Mouse (Mus musculus): ENCODE measurements at regions not wholly inside any gene's neighbourhood (a gene's known extent, or its start where the extent isn't known, plus 50 kb on each side); places are given as distances from the start of the nearest gene placed in this dataset.

DNA sequence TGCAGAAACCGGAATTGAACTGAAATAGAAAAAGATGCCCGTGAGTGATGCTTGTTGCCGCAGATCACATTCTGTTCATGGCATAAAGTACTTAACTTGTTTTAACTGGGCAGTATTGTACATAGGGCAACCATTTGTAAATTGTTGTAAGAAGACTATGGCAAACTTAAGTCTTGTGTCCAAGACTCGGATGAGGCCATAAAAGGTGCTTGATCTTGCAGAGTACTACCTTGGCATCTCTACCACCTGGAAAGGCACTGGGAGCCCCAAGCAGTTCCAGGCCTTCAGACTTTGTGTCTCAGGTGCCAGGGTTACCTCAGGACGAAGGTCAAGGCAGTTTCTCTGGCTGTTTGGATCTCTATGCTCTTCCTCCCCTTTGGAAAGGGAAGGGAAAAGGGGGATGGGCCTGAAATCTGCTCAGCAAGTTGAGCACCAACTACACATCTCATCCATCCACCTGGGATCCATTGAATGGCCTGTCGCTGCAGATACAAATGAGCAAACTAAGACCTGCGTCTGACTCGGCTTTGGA lies 120.0 kb downstream of the Slc38a6 start:
- TF ChIP-seq CTCF (IDR thresholded peaks at IDR 0.05; ENCODE audit: borderline replicate concordance, insufficient read depth, low read length) (no peak), POLR2A (IDR thresholded peaks at IDR 0.05; ENCODE audit: low read depth, low read length) (no peak)

Data from embryonic fibroblast, embryonic 13.5 days (primary cell).